8 mouse cellular contexts compared by ENCODE assay signal in the genomic region with DNA sequence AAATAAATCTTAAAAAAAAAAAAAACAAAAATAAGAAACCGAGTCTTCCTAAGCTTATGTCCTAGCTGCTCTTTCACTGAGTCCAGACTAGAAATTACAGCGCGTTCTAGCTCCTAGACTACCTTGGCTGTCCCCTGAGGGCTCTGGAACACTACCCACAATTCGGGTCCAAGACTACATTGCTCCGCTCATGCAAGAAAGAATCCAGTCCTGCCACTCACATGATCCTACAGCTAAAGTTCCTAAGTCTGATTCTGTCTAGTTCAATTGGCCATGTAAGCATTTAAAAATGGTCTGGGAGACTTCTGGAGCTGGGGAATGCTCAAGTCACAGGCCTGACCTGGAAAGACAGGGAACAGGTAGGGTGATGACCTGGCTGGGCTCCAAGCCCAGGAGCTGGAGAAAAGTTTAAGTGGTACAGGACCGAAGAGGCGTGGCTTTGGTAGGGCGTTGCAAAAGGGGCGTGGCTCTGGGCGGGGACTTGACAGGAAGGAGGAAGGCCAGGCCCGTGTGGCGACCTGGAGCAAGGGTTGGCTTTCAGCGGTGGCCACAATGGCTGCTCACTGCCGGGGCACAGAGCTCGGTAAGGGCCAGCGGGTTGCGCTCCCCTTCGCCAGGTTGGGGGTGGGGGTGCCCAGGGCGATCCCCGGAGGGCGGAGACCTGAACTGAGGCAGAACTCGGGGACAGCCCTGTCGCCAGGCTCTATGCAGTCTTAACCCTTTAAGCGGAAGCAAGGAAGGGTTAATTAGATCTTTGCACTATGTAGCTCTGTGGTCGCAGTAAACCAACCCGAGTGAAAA. TPM values are rescaled to one million over a fixed set of nuclear protein-coding genes. Genes with fewer than 3 reads are reported as not detected.
A peak's percentile ranks its signal among the peaks of the same experiment; 100 is the strongest.
DNase-seq lines count a peak whose midpoint lies in the region; ATAC-seq and TF ChIP-seq lines count a peak whose summit lies in the region.

A gene (plus strand): TSS at position 491 of the 801 bp plus-strand sequence.

- H3K27me3 ChIP-seq in CH12.LX (replicated peaks), result no peaks in the 10 kb centered on the region
- H3K27me3 ChIP-seq in heart, embryonic 15.5 days, result no peaks in the 10 kb centered on the region
- H3K27me3 ChIP-seq in neural tube, embryonic 15.5 days (replicated peaks), result no peaks in the 10 kb centered on the region
- H3K27me3 ChIP-seq in thymus, adult 2 months (ENCODE audit: control insufficient read depth, insufficient read depth, low read length), result no peaks in the 10 kb centered on the region

- H3K4me3 ChIP-seq in CH12.LX (replicated peaks in 1 of 3; ENCODE audit: low read depth in 2 of 3, low read length in 2 of 3, poor library complexity in 1 of 3), result peak within 1 kb of the TSS; percentile 65 to 72 (median 67)
- peak within 1 kb of the TSS; percentile 68 for H3K4me3 ChIP-seq in brown adipose tissue, adult 24 weeks (ENCODE audit: insufficient read depth, low read depth, low read length)
- H3K4me3 ChIP-seq in heart, embryonic 15.5 days, result peak within 1 kb of the TSS; percentile 67
- peak within 1 kb of the TSS; percentile 68 for H3K4me3 ChIP-seq in lung, adult 2 months (replicated peaks; ENCODE audit: extremely low read depth, low read depth, low read length)
- H3K4me3 ChIP-seq in neural tube, embryonic 15.5 days (replicated peaks), result peak within 1 kb of the TSS; percentile 55
- peak within 1 kb of the TSS; percentile 88 for H3K4me3 ChIP-seq in thymus, adult 2 months (ENCODE audit: control insufficient read depth, insufficient read depth, low read length)

- TF ChIP-seq POLR2A in CH12.LX (IDR thresholded peaks at IDR 0.05; ENCODE audit: low read depth, low read length), result peak; percentile 94
- peak; percentile 75; the same call in 1 of the 2 replicates for TF ChIP-seq POLR2A in lung, adult 2 months (IDR thresholded peaks at IDR 0.05; ENCODE audit: borderline replicate concordance, extremely low read depth, low read depth, low read length)
- TF ChIP-seq POLR2A in thymus, adult 2 months (IDR thresholded peaks at IDR 0.05; ENCODE audit: control insufficient read depth, extremely low read depth, insufficient read depth, low read length, poor library complexity), result peak; percentile 82

- DNase-seq in CH12.LX (ENCODE audit: extremely low read depth), result peak; percentile 95
- DNase-seq in fat pad, adult 2 months (ENCODE audit: extremely low read depth, low read depth, low spot score), result peak; percentile 85
- peak; percentile 93 for DNase-seq in kidney, postnatal 14 days
- DNase-seq in lung, adult 2 months, result peak; percentile 82
- DNase-seq in thymus, adult 2 months, result peak; percentile 92

- no peak for TF ChIP-seq EP300 in CH12.LX (IDR thresholded peaks at IDR 0.05; ENCODE audit: low read length)

- H3K9me3 ChIP-seq in CH12.LX (replicated peaks; ENCODE audit: low read length), result no peaks in the 10 kb centered on the region
- H3K9me3 ChIP-seq in heart, embryonic 15.5 days (replicated peaks), result no peaks in the 10 kb centered on the region
- no peaks in the 10 kb centered on the region for H3K9me3 ChIP-seq in neural tube, embryonic 15.5 days (replicated peaks)

- dilution Hi-C loops in CH12.LX (cut with MboI; ENCODE audit: extremely low pct_ligation_motif_present, extremely low pct_unique_long_range_greater_than_20kb, low sequenced_read_pairs), result no loop called here

- TF ChIP-seq RAD21 in CH12.LX (IDR thresholded peaks at IDR 0.05; ENCODE audit: low read depth, low read length), result no peak

- in situ Hi-C loops in CH12.LX (cut with MboI; ENCODE audit: low pct_ligation_motif_present, low pct_unique_long_range_greater_than_20kb, low sequenced_read_pairs), result no loop called here

- WGBS in heart, embryonic 15.5 days, result 10% methylated on average over 26 of the region's 26 CpGs
- 12% methylated on average over 26 of the region's 26 CpGs for WGBS in lung, adult 2 months
- WGBS in neural tube, embryonic 15.5 days, result 13% methylated on average over 26 of the region's 26 CpGs
- 17% methylated on average over 26 of the region's 26 CpGs for WGBS in thymus, adult 2 months

- peak within 1 kb of the TSS; percentile 46 for H3K9ac ChIP-seq in CH12.LX (ENCODE audit: insufficient read depth, low read depth)
- H3K9ac ChIP-seq in heart, embryonic 15.5 days, result peak within 1 kb of the TSS; percentile 69
- H3K9ac ChIP-seq in neural tube, embryonic 15.5 days (replicated peaks), result peak within 1 kb of the TSS; percentile 48

- ATAC-seq in heart, embryonic 15.5 days (replicated peaks; ENCODE audit: insufficient number of reproducible peaks, insufficient read depth, low FRiP score, low read depth), result peak; percentile 75
- peak; percentile 79 for ATAC-seq in neural tube, embryonic 15.5 days (ENCODE audit: low FRiP score)

- peaks cover 19 to 35% of the 10 kb centered on the region in 2 experiments for H3K36me3 ChIP-seq in CH12.LX (replicated peaks in 1 of 2; ENCODE audit: control insufficient read depth in 1 of 2, insufficient read depth in 1 of 2, low read length in 1 of 2)
- peaks cover 23% of the 10 kb centered on the region for H3K36me3 ChIP-seq in heart, embryonic 15.5 days
- H3K36me3 ChIP-seq in neural tube, embryonic 15.5 days, result peaks cover 26% of the 10 kb centered on the region
- H3K36me3 ChIP-seq in thymus, adult 2 months (ENCODE audit: control insufficient read depth, insufficient read depth, low read length), result peaks cover 16% of the 10 kb centered on the region

- peaks cover 3 to 14% of the 10 kb centered on the region in 2 experiments; a peak in 1 of 4 replicates for H3K4me1 ChIP-seq in CH12.LX (ENCODE audit: control insufficient read depth in 1 of 2, insufficient read depth in 2 of 2)
- H3K4me1 ChIP-seq in brown adipose tissue, adult 24 weeks (ENCODE audit: control insufficient read depth, insufficient read depth, insufficient read length, low read length), result no peaks in the 10 kb centered on the region
- H3K4me1 ChIP-seq in heart, embryonic 15.5 days (replicated peaks), result peaks cover 9% of the 10 kb centered on the region
- no peaks in the 10 kb centered on the region for H3K4me1 ChIP-seq in lung, adult 2 months (ENCODE audit: control insufficient read depth, insufficient read depth, low read length)
- peaks cover 6% of the 10 kb centered on the region; the same call in 1 of the 2 replicates for H3K4me1 ChIP-seq in neural tube, embryonic 15.5 days
- H3K4me1 ChIP-seq in thymus, adult 2 months (replicated peaks; ENCODE audit: control insufficient read depth, insufficient read depth, low read length), result no peaks in the 10 kb centered on the region

- no peak for TF ChIP-seq CTCF in CH12.LX (conservative IDR thresholded peaks at IDR 0.05 in 1 of 2, IDR thresholded peaks at IDR 0.05 in 1 of 2; ENCODE audit: low read depth in 2 of 2, low read length in 2 of 2)
- no peak for TF ChIP-seq CTCF in lung, adult 2 months (IDR thresholded peaks at IDR 0.05; ENCODE audit: insufficient read depth, low read length)
- TF ChIP-seq CTCF in thymus, adult 2 months (IDR thresholded peaks at IDR 0.05; ENCODE audit: borderline replicate concordance, control insufficient read depth, extremely low read depth, insufficient read depth, low read length, poor library complexity), result 0 out of 2 replicates have a peak, but pooled peaks have one; percentile 29

- H3K27ac ChIP-seq in CH12.LX (ENCODE audit: insufficient read depth, low read depth), result peak within 1 kb of the TSS; percentile 49
- no peak within 1 kb of the TSS for H3K27ac ChIP-seq in brown adipose tissue, adult 24 weeks (replicated peaks; ENCODE audit: low read depth, low read length)
- peak within 1 kb of the TSS; percentile 34; the same call in 1 of the 2 replicates for H3K27ac ChIP-seq in heart, embryonic 15.5 days
- H3K27ac ChIP-seq in neural tube, embryonic 15.5 days (replicated peaks), result no peak within 1 kb of the TSS
- no peak within 1 kb of the TSS for H3K27ac ChIP-seq in thymus, adult 2 months (ENCODE audit: control insufficient read depth, insufficient read depth, low read length)

- H3K79me2 ChIP-seq in CH12.LX (replicated peaks; ENCODE audit: control insufficient read depth, extremely low read depth, insufficient read depth, poor library complexity, severe bottlenecking), result peaks cover 8% of the 10 kb centered on the region; the same call in 1 of the 2 replicates

- H3K4me2 ChIP-seq in CH12.LX (ENCODE audit: insufficient read depth, low read depth, poor library complexity, severe bottlenecking), result peak within 1 kb of the TSS; percentile 99
- H3K4me2 ChIP-seq in heart, embryonic 15.5 days, result peak within 1 kb of the TSS; percentile 64
- peak within 1 kb of the TSS; percentile 83 for H3K4me2 ChIP-seq in neural tube, embryonic 15.5 days

TF ChIP-seq in CH12.LX, 34 proteins besides CTCF, POLR2A, EP300 and RAD21 (continues in another document):
- TF ChIP-seq E2F4 (IDR thresholded peaks at IDR 0.05; ENCODE audit: insufficient replicate concordance, low read depth, low read length) (no peak), ELF1 (IDR thresholded peaks at IDR 0.05; ENCODE audit: low read depth, low read length) (peak; percentile 90), CHD1 (IDR thresholded peaks at IDR 0.05; ENCODE audit: low read depth, low read length) (no peak), HCFC1 (IDR thresholded peaks at IDR 0.05; ENCODE audit: low read depth, low read length) (peak; percentile 67), USF2 (conservative IDR thresholded peaks at IDR 0.05; ENCODE audit: low read depth, low read length) (no peak), MAZ (IDR thresholded peaks at IDR 0.05; ENCODE audit: low read depth, low read length) (no peak), IRF4 (IDR thresholded peaks at IDR 0.05; ENCODE audit: low read depth, low read length) (0 out of 2 replicates have a peak, but pooled peaks have one; percentile 26), ZMIZ1 (IDR thresholded peaks at IDR 0.05; ENCODE audit: low read depth, low read length) (peak; percentile 69; the same call in 1 of the 2 replicates), MXI1 (IDR thresholded peaks at IDR 0.05; ENCODE audit: low read depth, low read length) (peak; percentile 69; the same call in 1 of the 2 replicates), TBP (conservative IDR thresholded peaks at IDR 0.05; ENCODE audit: low read depth, low read length) (peak; percentile 47; the same call in 1 of the 2 replicates), ZKSCAN1 (IDR thresholded peaks at IDR 0.05; ENCODE audit: borderline replicate concordance, low read depth, low read length) (no peak), KAT2A (IDR thresholded peaks at IDR 0.05; ENCODE audit: insufficient replicate concordance, low read length) (no peak), MAFK (IDR thresholded peaks at IDR 0.05; ENCODE audit: insufficient replicate concordance, low read length) (no peak)

RNA-seq across cellular contexts. Expression of the gene that starts here (rescaled TPM):
- total RNA-seq in CH12.LX (2012; rRNA removed) (59.5 and 60.1 TPM in 2 replicates), CH12.LX (2014; rRNA removed) (73.4 and 78.0 TPM in 2 replicates)
- 56.5 and 80.6 TPM in 2 replicates for polyA plus RNA-seq in CH12.LX (2012; ENCODE audit: insufficient read length, low read depth)
- 18.9 and 26.8 TPM in 2 replicates for polyA plus RNA-seq in brown adipose tissue, adult 24 weeks (2012; ENCODE audit: insufficient read depth, insufficient read length, missing spikeins)
- polyA plus RNA-seq in heart, embryonic 15.5 days (2015; fragmentation: Nextera tagmentation; extraction: Ambion mirVana), result 37.2 and 38.1 TPM in 2 replicates
- 5.2 and 6.9 TPM in 2 replicates for polyA plus RNA-seq in lung, adult 2 months (2012; rRNA removed)
- 12.0 and 23.4 TPM in 2 replicates for polyA plus RNA-seq in neural tube, embryonic 15.5 days (2015; fragmentation: Nextera tagmentation; extraction: Ambion mirVana)
- polyA plus RNA-seq in thymus, adult 2 months (2012; rRNA removed), result 27.7 and 28.0 TPM in 2 replicates

Comparison
In these comparisons a context has a peak if more than half of its experiments do, and no peak if none do; other contexts are left out.
1. H3K27ac ChIP-seq: peak in CH12.LX (single experiment) and heart, embryonic 15.5 days (single experiment); none in brown adipose tissue, adult 24 weeks (single experiment), neural tube, embryonic 15.5 days (single experiment) and thymus, adult 2 months (single experiment).
2. Peak in every context shown above with its lines, with median percentiles within 50 percentile points of each other: DNase-seq, H3K4me2 ChIP-seq, H3K4me3 ChIP-seq, H3K9ac ChIP-seq and POLR2A ChIP-seq.